Mouse (Mus musculus) cerebellum, adult 9-11 months (tissue): ENCODE data around the gene Zmat1.
"Not testable (repeated sequence)": the region's sequence is repeated elsewhere in the genome, so short reads cannot be mapped to it uniquely, and the experiment has no call there.

Source experiments
- DNase-seq: peaks from one replicate; pipeline ENCODE4 v3.0.0; 2022

Zmat1 gene

DNA sequence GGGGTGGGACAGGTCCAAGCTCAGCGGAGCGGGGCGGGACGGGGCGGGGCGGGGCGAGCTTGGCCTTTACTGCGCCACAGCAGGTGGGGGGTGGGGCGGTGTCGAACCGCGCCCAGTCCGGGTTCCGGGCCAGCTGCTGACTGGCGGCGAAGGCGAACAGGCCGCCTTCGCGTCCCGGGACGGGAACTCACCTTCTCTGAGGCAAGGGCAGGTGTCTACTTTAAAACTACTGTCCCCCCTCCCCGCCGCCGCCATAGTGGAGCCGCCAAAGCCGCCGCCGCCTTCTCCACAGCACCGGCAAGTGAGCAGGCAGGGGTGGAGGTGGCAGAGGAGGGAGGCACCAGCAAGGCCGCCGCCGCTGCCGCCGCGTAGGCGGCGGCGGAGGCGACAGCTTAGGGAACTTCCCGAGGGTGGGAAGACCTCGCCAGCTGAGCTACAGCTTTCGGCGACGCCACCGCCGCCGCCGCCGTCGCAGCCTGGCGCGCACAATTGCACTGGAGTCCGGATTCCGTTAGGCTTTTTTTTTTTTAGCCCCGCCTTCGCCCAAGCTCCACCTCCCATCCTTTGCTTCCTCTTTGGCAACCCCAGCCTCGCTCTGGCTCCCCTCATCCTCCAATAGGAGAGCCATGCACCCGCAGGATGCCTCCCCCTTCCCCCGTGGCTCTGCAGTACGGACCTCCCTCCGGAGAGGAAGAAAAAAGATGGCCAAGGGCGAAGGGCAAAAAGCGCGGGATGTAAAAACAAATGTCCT is at the start of gene Zmat1:
Zmat1 (minus strand) TSS at position 490 of the 751 bp plus-strand sequence.
- DNase-seq = peak; percentile 96

DNA sequence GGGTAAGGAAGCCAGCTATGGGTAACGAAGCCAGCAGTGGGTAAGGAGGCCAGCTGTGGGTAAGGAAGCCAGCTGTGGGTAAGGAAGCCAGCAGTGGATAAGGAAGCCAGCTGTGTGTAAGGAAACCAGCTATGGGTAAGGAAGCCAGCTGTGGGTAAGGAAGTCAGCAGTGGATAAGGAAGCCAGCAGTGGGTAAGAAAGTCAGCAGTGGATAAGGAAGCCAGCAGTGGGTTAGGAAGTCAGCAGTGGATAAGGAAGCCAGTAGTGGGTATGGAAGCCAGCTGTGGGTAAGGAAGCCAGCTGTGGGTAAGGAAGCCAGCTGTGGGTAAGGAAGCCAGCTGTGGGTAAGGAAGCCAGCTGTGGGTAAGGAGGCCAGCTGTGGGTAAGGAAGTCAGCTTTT is 44.9 kb upstream of the Zmat1 start:
- not testable (repeated sequence) for DNase-seq

DNA sequence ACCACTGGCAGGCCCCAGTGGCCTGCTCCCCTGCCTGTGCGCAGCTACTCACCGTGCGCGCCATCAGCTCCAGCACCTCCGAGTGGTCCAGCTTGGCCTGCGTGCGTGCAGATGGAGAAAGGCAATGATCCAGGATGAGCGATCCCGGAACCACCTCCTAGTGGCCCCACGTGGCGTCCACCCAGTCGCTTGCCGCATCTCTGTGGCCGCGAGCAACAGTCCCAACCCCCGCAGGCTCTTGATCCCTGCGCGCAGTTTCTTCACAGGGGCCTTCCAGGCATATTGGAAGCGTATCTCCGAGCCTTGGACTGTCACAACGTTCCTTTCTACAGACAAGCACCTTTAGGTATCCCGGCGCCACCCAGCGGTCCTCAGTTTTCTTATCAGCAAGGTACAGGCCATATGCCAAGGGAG is 27.0 kb upstream of the Zmat1 start:
- DNase-seq = peak; percentile 73

DNA sequence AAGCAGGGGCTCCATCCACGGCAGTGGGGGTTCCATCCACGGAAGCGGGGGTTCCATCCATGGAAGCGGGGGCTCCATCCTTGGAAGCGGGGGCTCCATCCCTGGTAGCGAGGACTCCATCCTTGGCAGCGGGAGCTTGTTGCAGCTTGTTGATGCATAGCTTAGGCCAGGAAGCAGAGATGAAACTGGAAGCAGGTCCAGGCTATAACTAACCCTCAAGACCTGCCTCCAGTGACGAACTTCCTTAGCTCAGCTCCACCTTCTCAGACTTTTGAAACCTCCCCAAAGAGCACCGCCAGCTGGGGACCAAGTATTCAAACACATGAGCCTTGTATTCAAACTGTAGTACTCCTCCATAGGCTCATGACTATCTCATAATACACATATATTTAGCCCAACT is 16.1 kb upstream of the Zmat1 start:
- DNase-seq = no peak

DNA sequence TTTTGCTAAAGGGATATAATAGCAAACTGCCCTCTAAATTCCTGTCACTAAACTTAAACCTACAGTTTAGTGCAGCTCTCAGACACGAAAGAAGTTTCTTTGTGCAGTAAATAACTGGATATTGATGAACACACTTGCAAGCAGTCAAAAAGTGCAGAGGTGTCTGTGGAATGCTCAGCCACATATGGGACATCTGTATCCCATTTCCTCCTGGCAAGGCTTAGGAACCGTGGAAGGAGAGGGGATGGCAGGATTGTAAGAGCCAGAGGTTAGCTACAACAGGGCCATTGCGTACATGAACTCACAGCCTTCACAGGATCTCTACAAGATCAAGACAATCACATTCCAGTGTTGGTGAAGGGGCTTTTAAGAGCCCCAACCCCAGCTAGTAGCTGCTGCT is 2.4 kb upstream of the Zmat1 start:
- no peak for DNase-seq

DNA sequence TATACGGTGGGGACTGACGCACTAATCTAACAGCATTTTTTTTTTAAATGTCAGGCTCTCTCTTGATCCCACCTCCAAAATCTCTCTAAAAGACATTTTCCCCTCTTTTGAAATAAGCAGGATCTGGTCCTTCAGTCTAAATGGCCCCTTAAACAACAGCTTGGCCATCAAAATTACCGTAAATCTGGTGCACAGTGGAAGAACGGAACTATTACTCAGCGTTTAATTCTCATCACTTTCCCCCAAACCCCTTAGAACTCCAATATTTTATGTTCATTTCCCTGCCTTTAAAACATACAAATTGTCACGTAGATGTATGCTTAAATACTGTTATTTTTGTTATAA is 434 bp upstream of the Zmat1 start:
- no peak for DNase-seq

DNA sequence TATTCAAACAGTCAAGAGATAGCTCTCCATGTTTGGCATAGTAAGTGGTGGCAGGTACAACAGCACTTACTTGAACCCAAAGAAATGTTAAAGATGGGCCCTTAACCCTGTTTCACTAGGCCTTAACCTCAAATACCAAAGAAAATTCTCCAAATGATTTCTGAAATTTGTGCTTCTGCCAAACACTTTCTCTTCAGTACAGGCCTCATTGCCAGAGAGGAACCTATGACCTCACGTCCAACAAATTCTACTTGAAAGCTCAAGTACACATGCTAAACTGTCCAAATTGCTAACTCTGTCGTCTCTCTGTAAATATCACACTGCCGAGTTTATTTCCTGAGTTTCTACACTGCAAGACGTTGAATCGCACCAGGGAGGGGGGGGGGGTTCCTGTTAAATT is 988 bp downstream of the Zmat1 start:
- DNase-seq = no peak

DNA sequence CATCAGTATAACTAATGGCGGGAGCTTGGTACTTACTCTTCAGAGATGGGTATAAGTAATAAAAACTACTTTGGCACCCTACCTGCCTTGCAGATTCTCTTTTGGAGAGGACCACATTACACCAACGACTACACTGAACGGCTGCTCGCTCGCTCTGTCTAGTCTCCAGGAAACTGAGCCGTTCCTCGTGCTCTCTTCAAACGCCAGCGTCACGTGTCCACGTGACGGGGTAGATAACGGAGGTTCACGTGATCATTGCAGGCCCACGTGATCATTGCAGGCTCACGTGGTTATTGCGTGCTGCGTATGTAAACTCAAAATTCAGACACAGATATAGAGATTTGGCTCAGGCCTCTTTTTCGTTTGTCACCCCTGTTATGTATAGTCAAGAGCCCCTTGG is 44.5 kb downstream of the Zmat1 start, which contains the start of gene Nxf2:
Nxf2 (minus strand) TSS at position 209 of the 400 bp plus-strand sequence.
- no peak for DNase-seq

DNA sequence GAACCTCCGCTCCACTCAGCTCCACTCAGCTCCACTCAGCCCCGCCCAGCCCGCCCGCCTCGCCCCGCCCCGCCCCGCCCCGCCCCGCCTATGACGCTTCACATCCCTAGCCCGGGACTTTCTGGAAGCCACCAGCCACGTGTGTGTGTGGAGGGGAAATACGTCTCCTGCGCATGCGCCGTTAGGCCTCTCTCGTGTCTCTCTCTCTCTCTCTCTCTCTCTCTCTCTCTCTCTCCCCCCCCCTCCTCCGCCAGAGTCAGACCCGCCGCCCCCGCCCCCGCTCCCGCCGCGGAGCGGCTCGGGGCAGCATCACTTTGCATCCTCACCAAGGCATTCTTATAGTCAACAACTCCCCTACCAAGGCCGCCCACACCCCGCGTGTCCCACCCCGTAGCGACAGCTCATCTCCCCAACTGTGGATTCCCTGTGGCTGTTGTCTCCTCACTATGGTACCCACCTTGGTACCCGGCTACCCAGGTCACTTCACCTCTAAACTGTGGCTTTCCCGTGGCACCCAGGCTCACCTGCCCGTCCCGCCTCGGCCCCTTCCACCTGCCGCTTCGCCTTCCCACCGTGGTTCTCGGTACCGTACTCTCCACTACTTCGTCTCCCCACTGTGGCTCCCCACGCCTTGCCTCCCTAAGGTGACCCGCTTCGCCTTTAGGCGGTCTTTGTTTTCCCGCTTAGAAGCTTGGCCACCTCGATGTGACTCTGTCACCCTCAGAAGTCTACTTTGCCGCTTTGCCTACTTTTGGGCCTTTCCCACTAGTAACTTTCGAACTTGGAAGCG is 45.5 kb downstream of the Zmat1 start:
- DNase-seq = peak; percentile 78

DNA sequence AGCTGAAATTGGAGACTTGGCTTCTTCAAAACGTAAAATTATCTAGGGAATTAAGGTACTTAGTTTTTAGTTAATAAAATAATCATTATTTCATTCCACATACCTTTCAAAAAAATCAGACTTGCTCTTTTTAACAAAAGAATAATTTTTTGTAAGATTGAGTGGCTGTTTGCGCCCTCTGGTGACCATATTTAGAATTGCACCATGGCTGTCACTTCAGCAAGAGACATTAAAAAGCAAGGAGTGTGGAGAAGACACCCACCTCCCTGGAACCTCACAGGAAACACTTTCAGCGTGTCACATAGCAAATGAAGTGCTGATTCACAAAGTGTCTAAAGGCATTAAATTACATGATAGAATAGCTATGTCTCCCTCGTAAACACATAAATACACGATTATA is 78.6 kb downstream of the Zmat1 start:
- peak; percentile 14 for DNase-seq

DNA sequence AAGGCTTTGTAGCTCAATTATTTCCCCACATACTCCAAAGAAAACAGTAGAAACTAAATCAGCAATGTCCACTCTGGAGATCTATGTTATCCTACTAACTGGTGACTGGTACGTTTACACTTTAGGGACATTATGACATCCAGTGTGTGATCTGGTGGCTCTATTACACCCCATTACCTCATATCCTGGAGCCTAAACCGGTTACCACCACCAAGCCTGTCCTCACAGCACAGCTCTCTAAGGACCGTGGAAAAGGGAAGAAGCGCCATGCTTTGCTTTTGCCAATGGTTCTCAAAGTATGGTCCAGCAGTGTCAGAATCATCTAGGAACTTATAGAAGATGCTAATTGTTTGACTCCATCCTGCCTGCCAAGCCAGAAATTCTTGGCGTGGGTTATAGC is 79.1 kb downstream of the Zmat1 start:
- DNase-seq = no peak

DNA sequence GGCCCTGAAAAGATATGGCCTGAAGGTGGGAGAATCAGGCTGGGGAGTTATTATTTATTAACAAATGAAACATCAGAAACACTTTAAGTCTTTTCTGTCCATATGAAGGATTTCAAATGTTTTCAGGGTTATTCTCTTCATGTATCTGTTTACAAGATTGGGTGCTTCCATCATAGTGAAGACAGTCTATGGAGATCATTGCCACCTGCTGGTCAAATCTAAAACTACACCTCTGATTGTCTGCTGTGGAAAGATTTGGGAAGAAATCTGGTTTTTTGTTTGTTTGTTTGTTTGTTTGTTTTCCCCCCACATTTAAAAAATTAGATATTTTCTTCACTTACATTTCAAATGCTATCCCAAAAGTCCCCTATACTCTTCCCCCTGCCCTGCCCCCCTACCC is 84.0 kb downstream of the Zmat1 start:
- no peak for DNase-seq

DNA sequence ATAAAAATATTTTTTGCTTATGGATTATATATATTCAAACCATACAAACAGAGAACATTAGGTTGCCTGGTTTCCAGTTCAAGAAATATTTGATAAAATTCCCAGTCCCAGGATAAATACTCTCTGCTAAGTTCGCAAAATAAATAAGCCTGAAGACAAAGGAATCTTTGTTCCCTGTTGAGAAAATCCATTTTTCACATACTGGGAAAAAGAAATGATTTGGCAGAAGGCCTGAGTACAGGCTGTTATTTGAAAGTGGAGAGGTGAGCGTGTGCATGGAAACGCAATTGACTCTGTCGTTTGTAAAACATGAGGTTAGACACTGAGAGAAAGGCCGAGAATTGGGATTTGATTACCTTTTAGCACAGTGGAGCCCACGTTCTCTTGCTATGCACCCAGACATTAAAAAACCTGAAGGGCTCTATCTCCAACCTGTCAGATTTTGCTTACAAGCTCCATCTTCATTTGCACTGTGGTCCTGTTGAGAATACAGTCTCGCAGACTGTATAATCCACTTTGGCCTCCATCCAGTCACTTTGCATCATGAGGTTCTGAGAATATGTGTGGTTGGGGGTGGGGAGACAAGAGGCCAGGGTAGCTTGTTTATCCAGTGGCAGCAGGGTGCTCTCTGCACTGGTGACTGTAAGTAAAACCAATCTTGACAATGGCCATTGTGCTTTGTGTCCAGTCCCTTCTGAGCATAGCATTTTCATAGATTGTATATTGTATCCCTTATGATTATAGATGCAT is 85.2 kb downstream of the Zmat1 start:
- no peak for DNase-seq
